Mouse (Mus musculus) ES-Bruce4 (cell line): ENCODE results near the gene H2-D1. TPM values are rescaled to one million over a fixed set of nuclear protein-coding genes. Genes with fewer than 3 reads are reported as not detected.
"Not testable (repeated sequence)": the region's sequence is repeated elsewhere in the genome, so short reads cannot be mapped to it uniquely, and the experiment has no call there.

Source experiments
- H3K27ac ChIP-seq: 2 replicates; pipeline ENCODE4 v1.5.1; 2012; ENCODE audit warnings: low read length, inconsistent platforms; ENCODE audit not compliant: insufficient read depth
- H3K27me3 ChIP-seq: 2 replicates; pipeline ENCODE4 v1.6.1; 2012; ENCODE audit warnings: mild to moderate bottlenecking, low read length, inconsistent platforms; ENCODE audit not compliant: control insufficient read depth, poor library complexity, insufficient read depth, severe bottlenecking
- H3K36me3 ChIP-seq: 2 replicates; pipeline ENCODE4 v1.6.1; 2012; ENCODE audit warnings: inconsistent platforms, mild to moderate bottlenecking, low read length, moderate library complexity; ENCODE audit not compliant: control insufficient read depth, poor library complexity, insufficient read depth, severe bottlenecking
- H3K4me1 ChIP-seq: one replicate; pipeline ENCODE4 v1.8.1; 2011; ENCODE audit warnings: low read length; ENCODE audit not compliant: control insufficient read depth, insufficient read depth
- H3K4me3 ChIP-seq: 2 replicates; pipeline ENCODE4 v1.5.1; 2011; ENCODE audit warnings: low read depth, mild to moderate bottlenecking, low read length
- H3K9ac ChIP-seq: 2 replicates; pipeline ENCODE4 v1.6.1; 2012; ENCODE audit warnings: low read depth, mild to moderate bottlenecking, inconsistent platforms; ENCODE audit not compliant: poor library complexity, severe bottlenecking
- H3K9me3 ChIP-seq: replicated peaks from 2 replicates; pipeline ENCODE4 v1.6.1; 2012; ENCODE audit warnings: mild to moderate bottlenecking, low read length, inconsistent platforms; ENCODE audit not compliant: control insufficient read depth, poor library complexity, insufficient read depth, severe bottlenecking
- CTCF ChIP-seq: IDR thresholded peaks from one replicate; pipeline ENCODE4 v1.8.1; 2011; ENCODE audit warnings: low read depth, low read length
- EP300 ChIP-seq: IDR thresholded peaks from 2 replicates; pipeline ENCODE4 v1.6.1; 2011; ENCODE audit warnings: low read depth, low read length; ENCODE audit not compliant: insufficient read depth
- POLR2A ChIP-seq: IDR thresholded peaks from one replicate; pipeline ENCODE4 v1.8.1; 2011; ENCODE audit warnings: low read length; ENCODE audit not compliant: insufficient read depth
- polyA plus RNA-seq: library from polyadenylated mRNA; stranded (reverse); fragments of >200 nt; gene quantifications from 2 replicates; pipeline ENCODE4 v1.2.4, GENCODE M21; 2011; ENCODE audit warnings: low read depth; ENCODE audit not compliant: missing spikeins, insufficient read depth, insufficient read length

Gene H2-D1
- polyA plus RNA-seq, 1 experiment, result 23.1 TPM

DNA sequence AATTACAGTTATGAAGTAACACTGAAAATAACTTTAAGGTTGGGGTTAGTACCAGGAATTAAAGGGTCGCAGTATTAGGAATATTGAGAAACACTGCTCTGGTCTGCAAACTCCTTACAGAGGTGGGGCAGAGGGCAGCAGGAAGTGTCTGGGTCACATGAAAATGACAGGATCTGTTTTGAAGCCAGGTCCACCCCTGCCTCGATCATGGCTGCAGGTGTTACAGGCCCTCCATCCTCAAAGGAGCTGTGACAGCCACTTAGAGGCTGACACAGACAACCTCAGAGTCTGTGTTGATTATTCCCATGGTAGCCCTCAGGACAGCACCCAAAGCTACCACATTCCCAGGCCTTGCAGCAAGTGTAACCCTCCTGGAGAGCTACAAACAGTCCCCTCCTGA, 40.7 kb downstream of the H2-D1 start:
- no peak for TF ChIP-seq CTCF
- no peak for TF ChIP-seq POLR2A
- no peak for TF ChIP-seq EP300
- no peak overlapping the region for H3K4me3 ChIP-seq
- no peak overlapping the region for H3K27ac ChIP-seq

DNA sequence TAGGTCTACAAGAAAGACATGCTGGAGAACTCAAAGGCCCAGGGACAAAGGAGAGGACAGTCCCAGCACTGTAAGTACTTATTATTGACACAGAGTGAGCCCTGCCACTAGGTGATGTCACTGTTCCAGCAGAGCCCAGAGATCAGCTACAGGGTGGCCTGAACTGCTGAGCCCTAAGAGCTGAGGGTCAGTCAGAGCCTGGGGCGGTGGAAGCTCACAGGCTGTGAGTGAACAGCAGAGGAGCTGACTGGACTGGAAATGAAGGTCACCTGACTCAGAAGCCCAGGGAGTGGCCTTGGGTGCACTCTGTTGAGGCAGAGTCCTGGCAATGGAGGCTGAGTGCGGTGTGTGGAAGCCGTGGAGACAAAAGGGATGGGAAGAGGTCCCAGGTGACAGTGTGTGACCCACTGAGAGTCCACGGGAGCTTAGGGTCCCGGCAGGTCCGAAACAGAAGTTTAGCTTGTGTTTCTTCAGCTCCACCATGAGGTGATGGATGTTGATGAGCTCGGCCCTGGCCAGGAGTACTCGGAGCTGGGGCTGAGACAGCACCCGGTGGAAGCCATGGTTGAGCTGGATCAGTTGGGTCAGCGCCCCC, 41.3 kb downstream of the H2-D1 start:
- no peaks in the 10 kb centered on the region for H3K36me3 ChIP-seq
- no peaks in the 10 kb centered on the region for H3K27me3 ChIP-seq
- no peak overlapping the region for H3K4me3 ChIP-seq
- no peak overlapping the region for H3K9ac ChIP-seq
- no peak overlapping the region for H3K27ac ChIP-seq
- H3K4me1 ChIP-seq, result no peaks in the 10 kb centered on the region
- H3K9me3 ChIP-seq, result no peaks in the 10 kb centered on the region
- TF ChIP-seq EP300, result no peak
- TF ChIP-seq POLR2A, result no peak
- no peak for TF ChIP-seq CTCF

More for the DNA sequence above, 40.7 kb downstream of the H2-D1 start:
- Histone ChIP-seq H3K9ac (no peak overlapping the region), H3K4me1 (no peaks in the 10 kb centered on the region), H3K36me3 (no peaks in the 10 kb centered on the region), H3K9me3 (no peaks in the 10 kb centered on the region), H3K27me3 (no peaks in the 10 kb centered on the region)

DNA sequence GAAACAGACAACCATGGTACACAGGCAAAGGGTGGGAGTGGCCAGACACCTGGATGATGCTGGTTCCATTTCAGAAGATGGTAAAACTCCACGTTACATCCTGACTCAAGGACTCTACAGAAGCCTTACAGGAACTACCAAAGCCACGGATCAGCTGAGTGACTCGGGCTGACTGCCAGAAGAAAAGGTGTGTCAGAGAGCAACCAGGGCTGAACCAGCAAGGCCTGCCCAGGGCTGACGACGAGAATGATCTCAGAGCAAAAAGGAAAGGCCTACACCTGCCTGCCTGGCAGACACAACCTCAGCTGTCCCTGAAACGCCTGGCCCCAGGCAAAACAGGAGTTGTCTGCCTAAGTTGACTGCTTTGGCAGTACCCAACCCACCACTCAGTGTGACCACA, 41.9 kb downstream of the H2-D1 start:
- no peak overlapping the region for H3K4me3 ChIP-seq
- H3K27ac ChIP-seq, result no peak overlapping the region
- H3K9me3 ChIP-seq, result no peaks in the 10 kb centered on the region
- H3K4me1 ChIP-seq, result no peaks in the 10 kb centered on the region
- H3K9ac ChIP-seq, result no peak overlapping the region
- no peaks in the 10 kb centered on the region for H3K27me3 ChIP-seq
- H3K36me3 ChIP-seq, result no peaks in the 10 kb centered on the region
- TF ChIP-seq EP300 (no peak), POLR2A (no peak), CTCF (no peak)

DNA sequence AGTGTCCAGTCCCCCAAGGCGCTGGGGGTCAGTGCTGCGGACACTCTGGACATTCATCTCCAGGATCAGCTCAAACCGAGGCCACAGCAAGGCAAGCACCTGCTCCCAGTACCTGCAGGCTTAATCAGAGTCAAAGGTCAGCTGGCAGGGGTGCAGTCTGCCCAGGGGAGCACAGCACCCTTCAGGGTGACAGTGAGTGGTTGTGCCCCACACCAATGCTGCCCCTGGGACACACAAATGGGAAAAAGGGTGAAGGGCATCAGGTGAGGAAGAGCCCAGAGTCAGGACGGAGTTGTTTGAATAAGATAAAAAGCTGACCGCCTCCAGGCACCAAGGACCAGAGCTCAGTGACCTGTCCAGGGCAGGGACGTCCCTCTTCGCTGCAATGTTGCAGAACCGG, 42.4 kb downstream of the H2-D1 start:
- H3K9me3 ChIP-seq, H3K4me1 ChIP-seq, H3K27me3 ChIP-seq, H3K4me3 ChIP-seq, H3K36me3 ChIP-seq, H3K9ac ChIP-seq, H3K27ac ChIP-seq: not testable (repeated sequence)

Other genes starting within 250 kb of the H2-D1 start
- 0.30 and 0.33 TPM in 2 replicates for gene Vwa7, start 246.2 kb upstream of the H2-D1 start, polyA plus RNA-seq
- gene Sapcd1, start 234.7 kb upstream of the H2-D1 start, polyA plus RNA-seq, result 1.7 and 3.9 TPM in 2 replicates
- 6.7 and 7.4 TPM in 2 replicates for gene Msh5, start 216.0 kb upstream of the H2-D1 start, polyA plus RNA-seq
- gene Clic1, start 212.8 kb upstream of the H2-D1 start, polyA plus RNA-seq, result 173 and 182 TPM in 2 replicates
- gene Ddah2, start 203.7 kb upstream of the H2-D1 start, polyA plus RNA-seq, result 92.5 and 101 TPM in 2 replicates
- 3.7 and 4.0 TPM in 2 replicates for gene Ly6g6c, start 197.3 kb upstream of the H2-D1 start, polyA plus RNA-seq
- 2.8 and 3.3 TPM in 2 replicates for gene Mpig6b, start 196.5 kb upstream of the H2-D1 start, polyA plus RNA-seq
- gene Ly6g6e, start 185.8 kb upstream of the H2-D1 start, polyA plus RNA-seq, result 27.5 and 31.2 TPM in 2 replicates
- 1.3 and 1.9 TPM in 2 replicates for gene Ly6g6d, start 184.7 kb upstream of the H2-D1 start, polyA plus RNA-seq
- not detected in 2 replicates for gene Ly6g6f, start 177.1 kb upstream of the H2-D1 start, polyA plus RNA-seq
- 12.7 and 15.6 TPM in 2 replicates for gene Abhd16a, start 173.5 kb upstream of the H2-D1 start, polyA plus RNA-seq
- not detected in 2 replicates for gene Ly6g5c, start 154.5 kb upstream of the H2-D1 start, polyA plus RNA-seq
- gene Ly6g5b, start 147.3 kb upstream of the H2-D1 start, polyA plus RNA-seq, result not detected in 2 replicates
- 18.9 and 19.1 TPM in 2 replicates for gene Gpank1, start 141.3 kb upstream of the H2-D1 start, polyA plus RNA-seq
- 146 and 173 TPM in 2 replicates for gene Csnk2b, start 140.7 kb upstream of the H2-D1 start, polyA plus RNA-seq
- 4.3 and 8.1 TPM in 2 replicates for gene D17H6S53E, start 136.4 kb upstream of the H2-D1 start, polyA plus RNA-seq
- gene Apom, start 130.7 kb upstream of the H2-D1 start, polyA plus RNA-seq, result not detected in 2 replicates
- 231 and 262 TPM in 2 replicates for gene Bag6, start 127.6 kb upstream of the H2-D1 start, polyA plus RNA-seq
- 236 and 256 TPM in 2 replicates for gene Prrc2a, start 97.8 kb upstream of the H2-D1 start, polyA plus RNA-seq
- 2.1 TPM in 1 of 2 replicates, not detected in the other for gene Aif1, start 86.7 kb upstream of the H2-D1 start, polyA plus RNA-seq
- gene Lst1, start 74.3 kb upstream of the H2-D1 start, polyA plus RNA-seq, result 2.3 and 2.5 TPM in 2 replicates
- gene Ltb, start 68.3 kb upstream of the H2-D1 start, polyA plus RNA-seq, result 10.7 and 14.2 TPM in 2 replicates
- gene Tnf, start 60.7 kb upstream of the H2-D1 start, polyA plus RNA-seq, result not detected in 2 replicates
- gene Lta, start 57.4 kb upstream of the H2-D1 start, polyA plus RNA-seq, result 0.64 TPM in 1 of 2 replicates, not detected in the other
- not detected in 2 replicates for gene Gm16181, start 41.9 kb upstream of the H2-D1 start, polyA plus RNA-seq
- gene Atp6v1g2, start 29.1 kb upstream of the H2-D1 start, polyA plus RNA-seq, result 2.3 and 4.2 TPM in 2 replicates
- gene Nfkbil1, start 26.9 kb upstream of the H2-D1 start, polyA plus RNA-seq, result 7.9 and 12.5 TPM in 2 replicates
- 245 and 258 TPM in 2 replicates for gene Ddx39b, start 21.0 kb upstream of the H2-D1 start, polyA plus RNA-seq
- not detected in 2 replicates for gene H2-Q1, start 57.7 kb downstream of the H2-D1 start, polyA plus RNA-seq
- gene H2-Q2, start 79.5 kb downstream of the H2-D1 start, polyA plus RNA-seq, result 5.6 and 5.8 TPM in 2 replicates
- 10.0 and 11.6 TPM in 2 replicates for gene H2-Q4, start 116.9 kb downstream of the H2-D1 start, polyA plus RNA-seq
- 2.1 and 2.2 TPM in 2 replicates for gene H2-Q6, start 162.1 kb downstream of the H2-D1 start, polyA plus RNA-seq
- 4.9 and 5.0 TPM in 2 replicates for gene H2-Q7, start 176.4 kb downstream of the H2-D1 start, polyA plus RNA-seq
- 0.68 and 2.0 TPM in 2 replicates for gene H2-Q10, start 207.4 kb downstream of the H2-D1 start, polyA plus RNA-seq
- gene Pou5f1, start 243.3 kb downstream of the H2-D1 start, polyA plus RNA-seq, result 397 and 429 TPM in 2 replicates